Mouse (Mus musculus) CH12F3 (cell line): ENCODE measurements around the gene Hpca.

Source experiments
- in situ Hi-C: fragments of 300-500 bp; cut with MboI; formaldehyde crosslinking; loops from 2 replicates; pipeline ENCODE4 v1.14.3; 2020; ENCODE audit warnings: low sequenced_read_pairs

Gene Hpca

GRCm38 (mm10) chr4:129136579-129137391 is 14.9 kb upstream of the Hpca start, which contains the start of gene Fndc5:
Gene Fndc5 (plus strand): TSS chr4:129136999.
- in situ Hi-C loops: no loop called here

- in situ Hi-C loops: no loop called here
These were observed 14.3 kb upstream of the Hpca start for GRCm38 (mm10) chr4:129136189-129136578.

- in situ Hi-C loops: no loop called here
These were observed 13.8 kb upstream of the Hpca start for GRCm38 (mm10) chr4:129135637-129136036.

- in situ Hi-C loops: no loop called here
These were observed 13.2 kb upstream of the Hpca start for GRCm38 (mm10) chr4:129134799-129135585.

- in situ Hi-C loops: no loop called here
These were observed 9.0 kb upstream of the Hpca start for GRCm38 (mm10) chr4:129130755-129131303.

GRCm38 (mm10) chr4:129130149-129130548 is 8.3 kb upstream of the Hpca start:
- in situ Hi-C loops: no loop called here

GRCm38 (mm10) chr4:129129387-129129786 is 7.6 kb upstream of the Hpca start:
- in situ Hi-C loops: no loop called here

- in situ Hi-C loops: no loop called here
These were observed 6.9 kb upstream of the Hpca start for GRCm38 (mm10) chr4:129128582-129129338.

- in situ Hi-C loops: no loop called here
These were observed 4.1 kb upstream of the Hpca start for GRCm38 (mm10) chr4:129125736-129126451.

- in situ Hi-C loops: no loop called here
These were observed 2.9 kb upstream of the Hpca start for GRCm38 (mm10) chr4:129124652-129125146.

- in situ Hi-C loops: no loop called here
These were observed 883 bp upstream of the Hpca start for GRCm38 (mm10) chr4:129122719-129123118.

GRCm38 (mm10) chr4:129122107-129122506 is 271 bp upstream of the Hpca start:
- in situ Hi-C loops: no loop called here

- in situ Hi-C loops: no loop called here
These were observed 1.1 kb downstream of the Hpca start for GRCm38 (mm10) chr4:129120520-129121445.

- in situ Hi-C loops: no loop called here
These were observed 2.1 kb downstream of the Hpca start for GRCm38 (mm10) chr4:129119708-129120107.

GRCm38 (mm10) chr4:129117720-129118510 is 3.9 kb downstream of the Hpca start:
- in situ Hi-C loops: no loop called here

GRCm38 (mm10) chr4:129116703-129117102 is 5.1 kb downstream of the Hpca start:
- in situ Hi-C loops: no loop called here

- in situ Hi-C loops: no loop called here
These were observed 8.5 kb downstream of the Hpca start for GRCm38 (mm10) chr4:129113083-129113988.
